Mouse (Mus musculus): ENCODE results near the gene Scnn1g. TPM values are rescaled to one million over a fixed set of nuclear protein-coding genes. Genes with fewer than 3 reads are reported as not detected.

The Scnn1g gene
- polyA plus RNA-seq, 1 experiment from 2014 or later, result not detected

DNA sequence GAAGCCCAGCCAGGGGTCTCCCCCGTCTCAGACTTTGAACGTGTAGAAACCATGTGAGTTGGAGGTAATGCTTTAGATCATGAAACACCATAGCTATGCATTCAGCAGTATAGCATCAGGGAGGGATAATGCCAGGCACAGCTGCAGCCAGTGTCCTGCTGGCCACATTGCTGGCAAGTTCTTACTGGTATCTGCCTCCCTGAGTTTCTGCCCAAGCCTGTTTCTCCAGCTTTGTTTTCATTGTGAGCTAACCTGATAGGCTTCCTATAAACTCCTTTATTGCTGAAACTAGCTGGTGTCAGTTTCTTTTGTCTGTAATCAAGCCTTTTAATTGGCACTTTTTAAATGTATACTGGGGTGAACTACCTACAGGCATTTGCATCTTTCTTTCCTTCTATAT lies 23.1 kb upstream of the Scnn1g start:
- no peak for ATAC-seq (ENCODE audit: low FRiP score)

DNA sequence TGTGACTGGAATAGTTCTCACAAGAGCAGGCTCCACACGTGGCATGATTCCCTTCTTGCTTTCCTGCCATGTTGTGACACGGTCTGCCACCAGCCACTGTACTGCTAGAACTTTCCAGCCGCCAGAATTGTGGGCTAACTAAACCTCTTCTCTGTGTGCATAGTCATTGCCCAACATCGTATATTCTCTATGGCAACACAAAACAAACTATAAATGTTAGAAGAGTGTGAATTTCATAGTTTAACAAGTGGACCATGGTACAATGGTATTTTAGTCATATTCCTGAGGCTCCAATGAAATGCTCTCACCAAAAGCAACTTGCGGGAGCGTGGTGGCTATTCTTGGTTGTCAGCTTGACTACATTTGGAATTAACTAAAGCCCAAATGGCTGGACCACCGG lies 17.2 kb upstream of the Scnn1g start:
- H3K4me2 ChIP-seq, result no peak overlapping the region
- ATAC-seq (ENCODE audit: low FRiP score), result no peak

More for the DNA sequence above, 23.1 kb upstream of the Scnn1g start:
- Histone ChIP-seq H3K4me2 (no peak overlapping the region), H3K9me3 (no peaks in the 10 kb centered on the region), H3K27ac (no peak overlapping the region), H3K9ac (no peak overlapping the region), H3K4me3 (no peak overlapping the region), H3K36me3 (no peaks in the 10 kb centered on the region), H3K4me1 (replicated peaks) (peaks cover 3% of the 10 kb centered on the region), H3K27me3 (peaks cover 4% of the 10 kb centered on the region; the same call in 1 of the 2 replicates)
- 42% methylated on average over 2 of the region's 2 CpGs for WGBS

DNA sequence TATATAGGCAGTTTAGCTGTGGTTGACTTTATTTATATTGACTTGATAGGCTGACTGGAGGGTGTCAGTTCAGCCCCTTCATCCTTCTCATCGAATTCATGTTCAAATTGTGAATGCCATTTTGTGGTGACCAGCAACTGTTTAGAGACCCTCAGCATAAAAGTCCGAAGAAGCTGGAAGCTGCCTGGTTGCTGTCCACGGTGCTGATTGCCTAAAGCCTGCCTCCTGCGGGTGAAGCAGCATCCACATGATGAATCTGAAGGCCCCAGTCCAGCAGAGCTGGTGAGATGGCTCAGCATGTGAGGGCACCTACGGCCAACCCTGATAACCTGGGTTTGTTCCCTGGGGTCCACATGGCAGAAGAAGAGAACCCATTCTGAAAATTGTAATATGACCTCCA lies 4.1 kb upstream of the Scnn1g start:
- Histone ChIP-seq H3K27ac (no peak overlapping the region), H3K4me1 (replicated peaks) (peaks cover 10% of the 10 kb centered on the region), H3K4me3 (no peak overlapping the region), H3K36me3 (no peaks in the 10 kb centered on the region), H3K27me3 (peaks cover 21% of the 10 kb centered on the region), H3K4me2 (no peak overlapping the region), H3K9me3 (no peaks in the 10 kb centered on the region), H3K9ac (no peak overlapping the region)
- ATAC-seq (ENCODE audit: low FRiP score), result no peak
- 24% methylated on average over 5 of the region's 5 CpGs for WGBS

More for the DNA sequence above, 17.2 kb upstream of the Scnn1g start:
- Histone ChIP-seq H3K9me3 (no peaks in the 10 kb centered on the region), H3K27me3 (no peaks in the 10 kb centered on the region), H3K27ac (no peak overlapping the region), H3K9ac (no peak overlapping the region), H3K4me1 (replicated peaks) (no peaks in the 10 kb centered on the region), H3K36me3 (no peaks in the 10 kb centered on the region), H3K4me3 (no peak overlapping the region)
- 77% methylated on average over 7 of the region's 7 CpGs for WGBS

DNA sequence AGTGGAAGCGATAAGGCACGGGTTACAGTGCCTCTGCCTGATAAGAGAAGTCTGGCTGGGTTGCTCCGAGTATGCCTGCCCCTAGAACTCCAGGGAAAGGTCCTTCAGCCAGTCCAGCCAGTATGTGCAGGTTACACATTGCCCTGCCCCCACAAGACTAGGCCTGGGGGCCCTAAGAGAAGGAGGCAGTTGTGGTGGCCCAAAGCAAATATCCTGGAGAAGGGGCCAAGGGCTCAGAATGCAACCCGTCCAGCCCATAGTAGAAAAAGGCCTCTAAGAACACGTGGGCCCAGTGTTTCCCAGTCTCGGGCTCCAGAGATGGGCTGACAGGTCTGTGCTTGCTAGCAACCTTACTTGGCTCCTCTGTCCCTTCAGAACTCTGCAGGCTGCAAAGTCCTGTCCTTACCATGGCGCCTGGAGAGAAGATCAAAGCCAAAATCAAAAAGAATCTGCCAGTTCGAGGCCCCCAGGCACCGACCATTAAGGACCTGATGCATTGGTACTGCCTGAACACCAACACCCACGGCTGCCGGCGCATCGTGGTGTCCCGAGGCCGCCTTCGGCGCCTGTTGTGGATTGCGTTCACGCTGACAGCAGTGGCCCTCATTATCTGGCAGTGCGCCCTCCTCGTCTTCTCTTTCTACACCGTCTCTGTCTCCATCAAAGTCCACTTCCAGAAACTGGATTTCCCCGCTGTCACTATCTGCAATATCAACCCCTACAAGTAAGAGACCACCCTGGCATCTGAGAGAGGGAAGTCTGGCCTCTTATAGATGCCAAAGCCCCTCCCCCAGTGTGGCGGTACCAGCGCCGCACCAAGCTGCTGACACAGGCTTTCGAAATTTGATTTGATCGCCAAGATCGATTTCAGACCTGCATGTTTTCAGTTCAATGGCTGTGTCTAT lies 3.5 kb downstream of the Scnn1g start:
- Histone ChIP-seq H3K4me1 (replicated peaks) (peaks cover 10% of the 10 kb centered on the region), H3K9me3 (no peaks in the 10 kb centered on the region), H3K36me3 (no peaks in the 10 kb centered on the region), H3K27ac (no peak overlapping the region), H3K4me3 (no peak overlapping the region), H3K9ac (no peak overlapping the region), H3K27me3 (peaks cover 40% of the 10 kb centered on the region), H3K4me2 (no peak overlapping the region)
- WGBS, result 72% methylated on average over 29 of the region's 29 CpGs
- no peak for ATAC-seq (ENCODE audit: low FRiP score)

DNA sequence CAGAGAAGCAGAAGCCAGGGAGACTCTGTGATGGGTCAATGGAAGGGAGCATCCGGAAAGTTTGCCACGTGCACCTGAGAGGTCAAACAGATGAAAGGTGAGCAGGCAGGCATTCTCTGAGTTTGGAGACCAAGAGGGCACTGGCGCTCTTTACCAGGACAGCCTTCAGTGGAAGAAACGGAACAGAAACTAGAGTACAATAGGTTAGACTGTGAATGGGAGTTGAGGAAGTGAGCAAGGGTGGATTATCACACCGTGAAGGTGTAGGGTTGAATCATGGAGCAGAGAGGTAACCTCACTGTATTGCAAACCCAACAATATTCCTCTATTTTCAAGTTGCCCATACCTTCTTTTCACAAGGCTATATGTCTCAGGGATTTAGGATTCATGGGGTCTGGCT lies 16.0 kb downstream of the Scnn1g start:
- Histone ChIP-seq H3K9me3 (no peaks in the 10 kb centered on the region), H3K36me3 (no peaks in the 10 kb centered on the region), H3K27ac (no peak overlapping the region), H3K9ac (no peak overlapping the region), H3K27me3 (no peaks in the 10 kb centered on the region), H3K4me2 (no peak overlapping the region), H3K4me1 (replicated peaks) (no peaks in the 10 kb centered on the region), H3K4me3 (no peak overlapping the region)
- WGBS, result 78% methylated on average over 5 of the region's 5 CpGs
- ATAC-seq (ENCODE audit: low FRiP score), result no peak

DNA sequence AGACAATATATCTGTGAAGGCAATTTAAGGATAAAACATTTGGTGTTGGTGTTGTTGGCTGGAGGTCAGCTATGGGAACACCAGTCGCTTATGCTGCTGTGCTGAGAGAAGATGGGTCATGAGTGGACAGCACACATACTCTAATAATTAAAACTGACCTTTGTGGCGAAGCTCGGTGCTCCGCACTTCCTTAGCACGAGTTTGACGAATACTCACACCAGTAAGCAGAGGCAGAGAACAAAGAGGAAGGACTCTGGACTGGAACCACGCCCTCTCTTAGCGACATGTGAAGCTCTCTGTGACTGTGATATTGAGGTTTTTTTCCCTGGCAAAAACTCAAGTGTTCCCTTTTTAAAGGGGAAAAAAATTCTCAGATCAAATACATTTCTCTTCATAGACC lies 20.5 kb downstream of the Scnn1g start:
- H3K36me3 ChIP-seq, result no peaks in the 10 kb centered on the region
- no peaks in the 10 kb centered on the region for H3K9me3 ChIP-seq
- no peak overlapping the region for H3K4me3 ChIP-seq
- H3K9ac ChIP-seq, result no peak overlapping the region
- H3K4me2 ChIP-seq, result no peak overlapping the region
- no peak overlapping the region for H3K27ac ChIP-seq
- no peak for ATAC-seq (ENCODE audit: low FRiP score)
- 68% methylated on average over 8 of the region's 8 CpGs for WGBS
- H3K27me3 ChIP-seq, result no peaks in the 10 kb centered on the region
- no peaks in the 10 kb centered on the region for H3K4me1 ChIP-seq (replicated peaks)

DNA sequence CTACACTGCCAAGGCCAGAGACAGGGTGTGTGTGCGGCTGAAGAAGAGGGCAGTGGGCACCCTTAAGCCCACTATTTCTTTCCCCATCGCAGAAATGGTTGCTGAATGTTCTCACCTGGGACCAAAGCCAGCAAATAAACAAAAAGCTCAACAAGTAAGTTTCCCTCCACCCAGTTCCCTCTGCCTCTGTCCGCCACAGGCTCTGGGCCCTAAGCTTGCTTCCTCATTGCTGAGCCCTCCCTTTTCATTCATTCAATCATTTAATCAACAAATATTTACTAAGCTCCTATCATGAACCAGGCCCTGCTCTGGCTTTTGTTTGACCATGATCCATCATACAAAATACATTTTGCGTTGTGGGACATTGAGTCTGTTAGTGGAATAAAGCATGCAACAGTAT lies 29.0 kb downstream of the Scnn1g start:
- WGBS, result 89% methylated on average over 4 of the region's 4 CpGs
- Histone ChIP-seq H3K9me3 (no peaks in the 10 kb centered on the region), H3K4me2 (no peak overlapping the region), H3K9ac (no peak overlapping the region), H3K27me3 (no peaks in the 10 kb centered on the region), H3K36me3 (no peaks in the 10 kb centered on the region), H3K4me3 (no peak overlapping the region), H3K4me1 (replicated peaks) (no peaks in the 10 kb centered on the region), H3K27ac (no peak overlapping the region)
- ATAC-seq (ENCODE audit: low FRiP score), result no peak

DNA sequence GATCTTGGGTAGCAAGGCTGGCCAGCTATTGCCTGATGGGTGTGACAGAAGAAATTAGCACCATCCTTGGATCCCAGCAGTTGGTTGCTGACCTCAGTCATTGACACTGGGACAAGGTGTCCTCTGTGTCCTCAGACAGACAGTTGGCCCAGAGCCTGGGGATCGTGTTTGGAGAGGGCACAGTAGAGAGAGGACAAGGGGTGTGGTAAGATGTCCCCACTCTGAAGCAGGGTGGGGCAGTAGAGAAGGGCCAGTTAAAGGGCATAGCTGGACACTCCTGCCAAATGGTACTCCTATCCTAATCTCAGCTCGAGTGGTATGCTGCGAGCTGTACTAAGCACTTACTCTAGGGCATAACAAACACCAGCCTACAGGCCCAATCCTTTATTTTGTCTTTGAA lies 33.6 kb downstream of the Scnn1g start:
- Histone ChIP-seq H3K4me1 (replicated peaks) (no peaks in the 10 kb centered on the region), H3K36me3 (no peaks in the 10 kb centered on the region), H3K9ac (no peak overlapping the region), H3K27ac (no peak overlapping the region), H3K9me3 (no peaks in the 10 kb centered on the region), H3K27me3 (no peaks in the 10 kb centered on the region), H3K4me3 (no peak overlapping the region), H3K4me2 (no peak overlapping the region)
- WGBS, result 78% methylated on average over 3 of the region's 3 CpGs
- ATAC-seq (ENCODE audit: low FRiP score), result no peak

DNA sequence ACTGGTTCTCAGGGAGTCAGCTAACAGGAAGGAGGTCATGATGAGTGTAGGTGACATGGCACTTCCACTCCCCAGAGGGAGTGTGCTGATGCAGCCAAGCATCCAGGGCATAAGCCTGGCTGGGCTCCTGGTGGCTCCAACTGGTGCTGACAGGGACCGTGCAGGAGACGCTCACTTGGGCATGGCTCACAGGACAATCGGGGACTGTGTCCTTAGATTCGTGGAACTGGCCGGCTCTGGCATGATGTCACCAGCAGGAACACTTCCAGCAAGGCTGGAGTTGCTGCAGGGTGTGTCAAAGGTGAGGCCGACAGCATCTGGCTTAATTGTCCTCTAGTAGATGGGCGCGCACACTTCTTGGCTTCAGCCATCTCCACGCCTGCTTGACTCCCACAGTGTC lies 34.7 kb downstream of the Scnn1g start:
- no peak overlapping the region for H3K4me3 ChIP-seq
- H3K4me2 ChIP-seq, result no peak overlapping the region
- H3K9ac ChIP-seq, result no peak overlapping the region
- H3K27ac ChIP-seq, result no peak overlapping the region
- H3K27me3 ChIP-seq, result no peaks in the 10 kb centered on the region
- 92% methylated on average over 9 of the region's 9 CpGs for WGBS
- H3K36me3 ChIP-seq, result no peaks in the 10 kb centered on the region
- H3K4me1 ChIP-seq (replicated peaks), result no peaks in the 10 kb centered on the region
- ATAC-seq (ENCODE audit: low FRiP score), result no peak
- H3K9me3 ChIP-seq, result no peaks in the 10 kb centered on the region

DNA sequence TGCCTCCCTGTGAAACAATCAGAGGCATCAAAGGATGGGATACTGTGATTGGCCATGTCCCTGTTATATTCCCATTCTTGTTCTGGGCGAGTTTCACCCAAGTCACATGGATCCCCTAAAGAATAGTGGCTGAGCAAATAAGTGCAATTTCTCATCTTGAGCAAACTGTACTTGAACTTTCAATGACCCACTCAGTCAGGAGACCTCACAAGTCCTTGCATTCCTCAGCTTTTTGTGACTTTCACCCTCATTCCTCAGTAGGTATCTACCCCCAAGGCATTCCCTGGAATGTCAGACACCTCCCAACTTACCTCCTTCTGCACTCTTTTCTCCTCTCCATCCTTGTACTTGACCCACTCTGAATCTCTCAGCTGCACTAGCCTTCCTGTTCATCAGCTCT lies 44.3 kb downstream of the Scnn1g start:
- H3K4me3 ChIP-seq, result no peak overlapping the region
- H3K9me3 ChIP-seq, result no peaks in the 10 kb centered on the region
- H3K9ac ChIP-seq, result no peak overlapping the region
- no peaks in the 10 kb centered on the region for H3K36me3 ChIP-seq
- no peak overlapping the region for H3K27ac ChIP-seq
- H3K4me2 ChIP-seq, result no peak overlapping the region
- no peak for ATAC-seq (ENCODE audit: low FRiP score)
- H3K4me1 ChIP-seq (replicated peaks), result no peaks in the 10 kb centered on the region
- 53% methylated on average over 1 of the region's 1 CpGs for WGBS
- no peaks in the 10 kb centered on the region for H3K27me3 ChIP-seq

DNA sequence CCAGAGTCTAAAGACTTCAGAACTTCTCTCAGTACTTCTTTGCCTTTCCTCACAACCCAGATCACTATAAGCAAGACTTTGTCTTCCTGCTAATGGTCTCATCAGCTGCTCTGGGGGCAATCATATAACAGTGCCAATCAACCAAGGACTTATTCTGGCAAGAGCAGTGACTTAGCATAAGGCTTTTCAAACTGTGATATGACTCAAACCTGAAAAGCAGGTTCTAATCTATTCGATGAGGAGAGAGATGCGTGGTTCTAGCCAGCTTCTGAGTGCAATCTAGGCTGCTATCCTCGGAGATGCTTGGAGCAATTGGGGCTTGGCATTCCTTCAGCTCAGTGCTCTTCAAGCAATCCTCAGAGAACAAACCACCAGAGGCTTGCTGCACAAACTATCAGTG lies 44.7 kb downstream of the Scnn1g start:
- no peak for ATAC-seq (ENCODE audit: low FRiP score)
- WGBS, result 95% methylated on average over 3 of the region's 3 CpGs
- H3K9me3 ChIP-seq, result no peaks in the 10 kb centered on the region
- H3K27ac ChIP-seq, result no peak overlapping the region
- no peaks in the 10 kb centered on the region for H3K4me1 ChIP-seq (replicated peaks)
- no peaks in the 10 kb centered on the region for H3K27me3 ChIP-seq
- no peak overlapping the region for H3K9ac ChIP-seq
- no peak overlapping the region for H3K4me3 ChIP-seq
- H3K36me3 ChIP-seq, result no peaks in the 10 kb centered on the region
- H3K4me2 ChIP-seq, result no peak overlapping the region

DNA sequence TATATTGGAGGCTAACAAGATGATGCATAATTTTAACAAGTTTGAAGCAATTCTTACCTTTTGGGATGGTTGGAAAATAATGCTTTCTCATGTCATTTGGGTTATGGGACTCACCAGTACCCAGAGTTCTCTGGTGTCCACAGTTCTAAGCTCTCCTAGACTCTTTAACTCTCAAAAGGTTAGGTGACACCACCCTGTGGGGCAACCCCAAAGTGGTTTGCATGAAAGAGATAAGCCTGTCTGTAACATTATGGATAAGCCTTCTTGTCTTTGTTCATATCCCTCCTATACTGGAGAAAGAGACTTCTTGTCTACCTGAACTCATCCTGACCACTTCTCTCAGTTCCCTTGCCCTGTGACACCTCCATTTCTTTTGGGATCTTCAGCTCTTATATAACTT lies 45.1 kb downstream of the Scnn1g start:
- no peak overlapping the region for H3K27ac ChIP-seq
- no peaks in the 10 kb centered on the region for H3K36me3 ChIP-seq
- ATAC-seq (ENCODE audit: low FRiP score), result no peak
- no peaks in the 10 kb centered on the region for H3K9me3 ChIP-seq
- H3K4me2 ChIP-seq, result no peak overlapping the region
- no peaks in the 10 kb centered on the region for H3K27me3 ChIP-seq
- H3K4me3 ChIP-seq, result no peak overlapping the region
- no peak overlapping the region for H3K9ac ChIP-seq
- H3K4me1 ChIP-seq (replicated peaks), result no peaks in the 10 kb centered on the region

DNA sequence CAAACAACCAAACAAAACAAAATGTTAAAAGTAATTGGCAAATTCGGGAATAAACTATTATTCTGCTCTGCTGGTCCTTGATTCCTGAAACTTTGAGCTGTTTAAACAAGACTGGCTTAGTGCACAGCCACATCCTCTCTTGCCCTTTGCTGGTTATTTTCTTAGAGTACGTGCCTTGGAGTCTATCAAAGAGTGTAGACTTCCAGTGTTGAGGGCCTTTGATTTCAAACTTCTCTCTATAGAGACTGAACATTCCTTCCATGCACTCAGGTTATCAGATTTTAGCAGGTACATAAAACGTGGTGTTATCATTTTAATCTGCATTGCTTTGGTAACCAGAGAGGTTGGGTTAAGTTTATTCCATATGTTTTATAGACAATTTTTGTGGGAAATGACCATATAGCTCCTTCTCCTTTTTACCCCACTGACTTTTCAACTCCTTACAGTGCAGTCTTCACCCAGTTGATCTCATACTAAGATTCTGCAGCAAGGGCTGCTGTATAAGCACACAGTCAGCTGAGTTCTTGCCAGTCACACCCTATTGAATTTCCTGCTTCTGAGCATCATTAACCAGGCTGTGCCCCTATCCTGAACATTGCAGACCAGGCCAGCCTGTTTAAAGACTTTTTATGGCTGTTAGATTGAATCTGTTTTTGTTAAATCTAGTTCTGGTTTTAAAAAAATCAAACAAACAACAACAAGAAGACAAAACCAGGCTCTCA lies 48.1 kb downstream of the Scnn1g start:
- H3K27ac ChIP-seq, result no peak overlapping the region

More for the DNA sequence above, 48.1 kb downstream of the Scnn1g start:
- H3K4me2 ChIP-seq, result no peak overlapping the region
- H3K4me1 ChIP-seq (replicated peaks), result no peaks in the 10 kb centered on the region
- no peaks in the 10 kb centered on the region for H3K36me3 ChIP-seq
- no peak overlapping the region for H3K4me3 ChIP-seq
- H3K27me3 ChIP-seq, result no peaks in the 10 kb centered on the region
- ATAC-seq (ENCODE audit: low FRiP score), result no peak
- WGBS, result 73% methylated on average over 3 of the region's 3 CpGs
- no peak overlapping the region for H3K9ac ChIP-seq
- no peaks in the 10 kb centered on the region for H3K9me3 ChIP-seq

Data from hindbrain, embryonic 13.5 days (tissue).